Mouse (Mus musculus) neural tube, postnatal 0 days (tissue): Measurements from ENCODE around the gene Lgi1. TPM values are rescaled to one million over a fixed set of nuclear protein-coding genes. Genes with fewer than 3 reads are reported as not detected.

Source experiments
- polyA plus RNA-seq: library from polyadenylated mRNA; unstranded; fragments of >200 nt; fragmentation: Nextera tagmentation; extraction: Ambion mirVana; gene quantifications from 2 replicates; pipeline ENCODE4 v1.2.1, GENCODE M21; 2015

The Lgi1 gene
- 25.0 and 26.6 TPM in 2 replicates for polyA plus RNA-seq

DNA sequence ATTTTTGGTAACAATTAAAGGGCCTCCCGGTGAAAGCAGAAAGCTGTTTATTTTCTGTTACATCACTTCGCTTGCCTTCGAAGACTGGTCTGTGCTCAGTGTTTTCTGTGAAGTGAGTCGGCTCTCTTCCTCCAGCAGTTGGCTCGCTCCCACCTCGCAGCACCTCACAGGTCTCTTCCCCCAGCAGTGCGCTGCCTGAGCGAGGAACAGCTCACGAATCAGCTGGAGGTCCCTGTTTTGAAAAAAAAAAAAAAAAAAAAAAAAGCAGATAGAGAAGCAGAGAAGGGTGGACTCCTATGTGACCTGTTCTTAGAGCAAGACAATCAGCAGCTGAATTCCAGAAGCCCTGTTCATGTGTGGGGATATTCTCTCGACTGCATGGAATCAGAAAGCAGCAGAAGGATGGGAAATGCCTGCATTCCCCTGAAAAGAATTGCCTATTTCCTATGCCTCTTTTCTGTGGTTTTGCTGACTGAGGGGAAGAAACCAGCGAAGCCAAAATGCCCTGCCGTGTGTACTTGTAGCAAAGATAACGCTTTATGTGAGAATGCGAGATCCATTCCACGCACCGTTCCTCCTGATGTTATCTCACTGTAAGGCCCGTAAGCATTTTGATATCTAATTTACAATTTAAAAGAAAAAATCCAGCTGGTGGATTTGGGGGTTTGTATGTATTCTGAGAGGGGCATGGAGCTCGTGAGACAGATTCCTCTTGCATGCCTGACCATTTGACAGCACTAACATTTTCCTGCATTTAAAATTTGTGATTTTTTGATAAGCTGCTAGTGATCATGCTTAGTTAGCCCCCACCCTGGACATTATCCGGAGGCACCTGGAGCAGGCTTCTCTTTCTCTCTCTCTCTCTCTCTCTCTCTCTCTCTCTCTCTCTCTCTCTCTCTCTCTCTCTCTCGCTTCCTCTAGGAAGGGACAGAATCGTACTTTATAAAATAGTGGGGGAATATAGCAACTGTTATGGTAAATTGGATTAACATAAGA lies at the start of gene Lgi1:
Gene Lgi1, plus strand, starts transcription at position 32 of the 996 bp plus-strand sequence.

GRCm38 (mm10) chr19:38223905-38224684 lies 40.2 kb upstream of the Lgi1 start, which contains the start of gene Fra10ac1:
Fra10ac1 (minus strand) TSS chr19:38224156.

Other genes with a start within 250 kb of the Lgi1 start
- gene Myof, start 221.0 kb upstream of the Lgi1 start, polyA plus RNA-seq = 1.5 and 2.3 TPM in 2 replicates
- gene Cep55, start 209.5 kb upstream of the Lgi1 start, polyA plus RNA-seq = 2.1 and 2.8 TPM in 2 replicates
- gene Ffar4, start 167.5 kb upstream of the Lgi1 start, polyA plus RNA-seq = 0.43 and 0.53 TPM in 2 replicates
- 15.1 and 29.3 TPM in 2 replicates for gene Rbp4, start 139.3 kb upstream of the Lgi1 start, polyA plus RNA-seq
- gene Pde6c, start 131.8 kb upstream of the Lgi1 start, polyA plus RNA-seq = not detected in 2 replicates
- gene Fra10ac1, start 40.4 kb upstream of the Lgi1 start, polyA plus RNA-seq = 27.6 and 29.2 TPM in 2 replicates
- 0.94 and 1.4 TPM in 2 replicates for gene Slc35g1, start 131.4 kb downstream of the Lgi1 start, polyA plus RNA-seq
- 4.5 and 4.6 TPM in 2 replicates for gene Plce1, start 216.6 kb downstream of the Lgi1 start, polyA plus RNA-seq